Mouse (Mus musculus): ENCODE measurements at regions not wholly inside any gene's neighbourhood (a gene's known extent, or its start where the extent isn't known, plus 50 kb on each side); places are given as distances from the start of the nearest gene placed in this dataset.

- DNase-seq (ENCODE audit: low spot score): no peak
Observed at GRCm38 (mm10) chr16:47081896-47082295, 583.6 kb upstream of the Nectin3 start.

GRCm38 (mm10) chr16:47080330-47080729 lies 582.0 kb upstream of the Nectin3 start:
- DNase-seq (ENCODE audit: low spot score): no peak

GRCm38 (mm10) chr16:47059293-47059963 lies 561.1 kb upstream of the Nectin3 start:
- no peak for DNase-seq (ENCODE audit: low spot score)

- no peak for DNase-seq (ENCODE audit: low spot score)
Observed at GRCm38 (mm10) chr16:47058811-47059210, 560.5 kb upstream of the Nectin3 start.

DNA sequence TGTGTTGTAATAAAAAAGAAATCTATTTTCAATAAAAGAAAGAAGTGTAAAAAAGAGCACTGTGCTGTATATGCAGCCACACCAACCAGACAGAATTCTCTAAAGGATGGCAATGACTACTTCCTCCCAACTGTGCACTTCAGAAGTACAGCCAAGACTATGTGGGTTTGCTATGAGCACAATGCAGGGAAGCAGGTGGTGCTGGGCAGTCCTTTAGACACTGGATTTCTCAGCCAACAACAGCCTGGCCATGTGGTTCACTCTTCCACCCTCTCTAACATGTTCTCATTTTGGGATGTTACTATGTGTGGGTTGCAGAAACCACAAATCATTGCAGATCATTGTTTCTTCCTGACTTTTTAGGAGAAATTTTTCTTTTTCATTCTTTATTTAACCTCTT lies 527.6 kb upstream of the Nectin3 start:
- no peak for DNase-seq (ENCODE audit: low spot score)

GRCm38 (mm10) chr16:47017486-47017885 lies 519.2 kb upstream of the Nectin3 start:
- no peak for DNase-seq (ENCODE audit: low spot score)

GRCm38 (mm10) chr16:46982910-46983600 lies 484.7 kb upstream of the Nectin3 start:
- DNase-seq (ENCODE audit: low spot score): no peak

GRCm38 (mm10) chr16:46982272-46982909 lies 484.1 kb upstream of the Nectin3 start:
- no peak for DNase-seq (ENCODE audit: low spot score)

DNA sequence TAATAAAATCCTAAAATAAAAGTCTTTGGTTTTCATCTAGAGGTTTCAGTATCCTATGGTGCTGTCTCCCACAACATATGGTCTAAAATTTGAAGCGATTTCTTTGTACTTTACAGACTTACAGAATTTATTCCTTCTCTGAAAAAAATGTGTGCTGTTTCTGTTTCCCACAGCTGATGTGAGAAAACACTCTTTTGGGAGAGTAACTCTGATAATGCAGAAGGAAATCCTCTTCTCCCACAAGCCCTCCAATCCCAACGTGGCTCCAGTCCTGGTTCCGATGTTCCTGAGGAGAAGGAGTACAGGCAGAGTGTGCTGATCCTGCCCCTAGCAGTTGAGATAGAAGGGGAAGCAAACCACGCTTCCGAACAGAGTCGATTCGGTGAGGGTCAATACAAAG lies 467.4 kb upstream of the Nectin3 start:
- no peak for DNase-seq (ENCODE audit: low spot score)

DNA sequence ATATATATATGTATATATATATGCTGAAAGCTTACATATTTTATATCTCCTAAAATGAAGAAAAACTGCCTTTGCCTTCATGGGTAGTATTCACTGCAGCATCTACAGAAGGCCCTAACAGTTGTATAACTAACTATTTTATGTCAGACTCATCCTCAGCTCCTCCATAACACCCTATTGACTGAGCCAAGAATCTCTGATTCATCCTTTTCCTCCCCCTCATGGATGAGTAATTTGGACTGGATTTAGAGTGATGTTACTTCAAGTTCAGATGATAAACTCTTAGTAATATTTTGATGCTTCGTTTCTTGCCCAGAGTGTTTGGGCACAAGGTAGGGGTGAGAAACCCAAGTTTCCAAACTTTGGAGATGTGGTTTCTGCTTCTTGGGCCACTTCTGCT lies 458.7 kb upstream of the Nectin3 start:
- DNase-seq (ENCODE audit: low spot score): no peak

DNA sequence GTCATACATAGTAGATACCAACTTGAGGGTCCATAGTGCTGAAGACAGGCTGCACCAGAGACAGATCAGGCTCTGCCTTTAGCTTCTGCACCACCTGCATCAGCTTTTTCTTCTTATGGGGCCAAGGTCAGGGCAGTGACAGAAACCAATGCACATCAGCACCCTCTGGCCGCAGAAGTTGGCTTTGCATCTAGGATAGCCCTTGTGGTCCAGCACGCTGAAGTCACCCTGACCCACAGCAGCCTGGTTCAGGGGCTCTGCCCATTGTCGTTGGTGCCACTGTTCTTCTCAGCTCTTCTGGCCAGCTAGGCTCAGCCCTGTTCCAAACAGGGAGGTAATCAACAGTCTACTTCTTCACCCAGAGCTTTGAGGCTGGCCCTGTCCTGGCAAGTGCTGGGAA lies 427.7 kb upstream of the Nectin3 start:
- DNase-seq (ENCODE audit: low spot score): no peak

DNA sequence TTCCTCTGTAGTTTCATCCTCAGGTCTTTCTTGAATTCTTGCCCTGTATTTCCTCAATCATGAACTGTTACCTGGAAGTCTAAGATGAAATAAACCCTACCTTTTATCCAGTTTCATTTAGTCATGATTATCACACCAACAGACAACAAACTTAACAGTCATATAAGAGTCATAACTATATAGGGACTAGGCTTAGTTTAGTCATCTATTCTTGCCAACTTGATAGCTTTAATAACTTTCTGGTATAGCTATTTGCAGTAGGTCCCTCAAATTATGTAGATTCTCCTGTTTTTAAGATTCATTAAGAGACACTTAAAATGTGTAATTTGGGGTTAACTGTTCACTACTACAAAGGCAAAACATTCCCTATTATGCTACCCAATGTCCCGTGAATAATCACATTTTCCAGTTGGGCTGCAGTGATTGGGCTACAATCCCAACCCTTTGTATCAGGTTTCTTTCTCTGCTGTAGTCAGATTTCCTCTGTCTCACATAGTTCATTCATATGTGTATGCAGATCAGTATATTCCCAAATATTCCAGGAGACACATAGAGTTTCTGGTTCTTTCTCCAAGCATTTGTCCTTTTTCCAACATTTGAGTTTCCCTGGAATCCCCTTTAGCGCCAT lies 396.4 kb upstream of the Nectin3 start:
- DNase-seq (ENCODE audit: low spot score): no peak

DNA sequence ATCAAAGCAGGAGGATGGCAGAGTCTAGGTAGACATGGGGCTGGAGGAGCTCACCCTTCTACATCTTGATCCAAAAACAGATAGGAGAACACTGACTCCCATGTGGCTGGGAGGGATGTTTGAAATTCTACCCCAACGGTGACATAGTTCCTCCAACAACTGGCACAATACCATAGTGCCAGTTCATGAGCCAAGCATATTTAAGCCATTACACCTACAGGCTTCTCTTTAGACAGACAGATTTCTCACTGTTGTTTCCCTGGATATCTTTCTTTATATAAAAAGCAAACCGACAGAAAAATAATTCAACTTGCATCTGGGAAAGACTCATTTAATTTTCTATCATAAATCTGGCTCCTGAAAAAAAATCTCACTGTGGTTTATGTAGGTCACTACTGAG lies 380.4 kb upstream of the Nectin3 start:
- no peak for DNase-seq (ENCODE audit: low spot score)

- DNase-seq (ENCODE audit: low spot score): no peak
Observed at GRCm38 (mm10) chr16:46863959-46864358, 365.6 kb upstream of the Nectin3 start.

GRCm38 (mm10) chr16:46849534-46849933 lies 351.2 kb upstream of the Nectin3 start:
- DNase-seq (ENCODE audit: low spot score): no peak

DNA sequence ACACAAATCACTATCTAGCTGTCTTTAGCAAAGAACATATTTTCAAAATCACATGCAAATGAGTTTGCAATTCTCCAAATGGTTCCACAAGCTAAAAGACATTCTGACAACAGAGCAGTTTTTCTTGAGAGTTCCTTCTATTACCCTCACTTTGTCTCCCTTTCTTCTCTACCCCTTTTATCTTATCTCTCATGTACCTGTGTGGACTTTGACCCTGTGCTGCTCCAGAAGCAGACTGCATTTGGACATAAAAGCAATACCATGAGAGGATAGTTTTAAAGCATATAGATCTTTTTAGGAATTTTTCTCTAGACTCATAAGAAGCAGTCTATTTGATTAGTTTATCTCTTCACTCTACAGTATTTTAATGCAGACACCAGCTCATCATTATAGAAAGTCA lies 350.4 kb upstream of the Nectin3 start:
- no peak for DNase-seq (ENCODE audit: low spot score)

DNA sequence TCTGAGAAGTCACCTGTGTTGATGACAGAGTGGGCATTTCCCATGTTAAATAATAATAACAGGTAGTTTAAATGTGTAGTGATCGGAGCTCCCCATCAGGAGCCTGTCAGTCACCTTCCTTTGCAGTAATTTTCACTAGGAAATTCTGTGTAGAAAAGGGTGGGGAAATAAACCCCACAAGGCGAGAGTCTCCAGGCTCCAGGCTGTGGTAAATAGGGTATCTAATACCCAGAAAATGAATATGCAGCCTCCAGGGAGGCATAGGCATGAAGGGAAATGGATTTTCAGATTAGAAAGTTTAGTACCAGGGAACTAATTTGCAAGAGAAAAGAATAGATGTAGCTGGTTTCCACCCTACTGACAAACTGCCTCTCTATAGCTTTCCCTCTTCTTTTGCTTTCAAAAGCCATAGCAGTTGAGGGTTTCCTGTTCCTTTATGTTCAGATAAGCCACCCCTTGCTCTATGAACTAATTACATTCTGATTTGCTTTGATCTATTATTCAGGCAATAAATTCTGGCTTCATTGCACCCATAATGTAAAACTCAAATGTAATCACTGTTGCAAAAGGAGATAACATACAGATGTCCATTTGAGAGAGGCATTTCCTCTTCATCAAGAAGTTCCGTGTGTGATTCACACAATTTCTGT lies 349.5 kb upstream of the Nectin3 start:
- DNase-seq (ENCODE audit: low spot score): no peak

DNA sequence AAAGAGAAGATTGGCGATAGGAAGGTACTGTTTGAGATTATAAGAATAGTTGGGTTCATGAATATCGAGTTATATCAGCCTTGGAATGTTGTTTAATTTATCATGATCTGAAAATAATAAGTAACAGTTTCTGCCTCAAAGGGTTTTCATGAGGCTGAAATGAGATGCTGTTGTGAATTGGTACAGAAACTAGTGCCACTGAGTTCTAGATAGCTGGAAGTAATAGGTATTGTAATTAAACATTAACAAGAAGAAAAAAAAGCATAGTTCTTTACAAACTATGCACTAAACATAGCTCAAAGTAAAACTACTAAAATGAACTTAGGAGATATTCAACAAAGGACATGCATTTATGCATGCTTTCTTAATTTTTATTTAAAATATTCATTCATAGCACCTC lies 342.9 kb upstream of the Nectin3 start:
- no peak for DNase-seq (ENCODE audit: low spot score)

GRCm38 (mm10) chr16:46840764-46841163 lies 342.4 kb upstream of the Nectin3 start:
- no peak for DNase-seq (ENCODE audit: low spot score)

- DNase-seq (ENCODE audit: low spot score): no peak
Observed at GRCm38 (mm10) chr16:46825147-46825546, 326.8 kb upstream of the Nectin3 start.

GRCm38 (mm10) chr16:46822753-46823152 lies 324.4 kb upstream of the Nectin3 start:
- DNase-seq (ENCODE audit: low spot score): no peak

DNA sequence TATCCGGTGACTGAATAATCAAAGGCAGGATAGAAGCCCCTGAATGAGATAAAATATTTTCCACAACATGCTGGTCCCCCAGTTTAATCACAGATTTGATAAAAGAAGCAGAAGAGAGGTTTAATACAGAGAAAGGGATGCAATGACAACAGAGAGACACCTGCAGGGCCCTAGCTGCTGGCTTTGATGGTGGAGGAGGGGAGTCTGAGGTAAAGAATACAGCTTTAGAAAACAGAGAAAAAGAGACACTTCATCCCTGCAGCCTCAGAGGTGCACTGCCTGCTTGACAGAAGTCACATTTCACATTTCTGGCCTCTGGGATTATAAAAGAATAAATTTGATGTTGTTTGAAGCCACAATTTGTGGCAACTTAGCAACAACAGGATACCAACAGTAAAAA lies 319.9 kb upstream of the Nectin3 start:
- DNase-seq (ENCODE audit: low spot score): no peak

Data from lung, postnatal 25 days (tissue).